Mouse (Mus musculus): ENCODE measurements around the gene Olfr58. TPM values are rescaled to one million over a fixed set of nuclear protein-coding genes. Genes with fewer than 3 reads are reported as not detected.

Gene Olfr58
- not detected in 2 replicates for polyA plus RNA-seq (2015; fragmentation: Nextera tagmentation; extraction: Ambion mirVana)

GRCm38 (mm10) chr9:19779983-19780382 lies at the start of gene Olfr58:
Gene Olfr58, plus strand, starts transcription at chr9:19780283.

GRCm38 (mm10) chr9:19804606-19805005 lies 24.5 kb downstream of the Olfr58 start, which contains the start of gene Olfr859:
Gene Olfr859, plus strand, starts transcription at chr9:19804906.

Other genes starting within 250 kb of the Olfr58 start
- not detected in 2 replicates for gene Olfr853, start 239.2 kb upstream of the Olfr58 start, polyA plus RNA-seq (2015; fragmentation: Nextera tagmentation; extraction: Ambion mirVana)
- not detected in 2 replicates for gene Olfr854, start 212.9 kb upstream of the Olfr58 start, polyA plus RNA-seq (2015; fragmentation: Nextera tagmentation; extraction: Ambion mirVana)
- not detected in 2 replicates for gene Olfr855, start 197.7 kb upstream of the Olfr58 start, polyA plus RNA-seq (2015; fragmentation: Nextera tagmentation; extraction: Ambion mirVana)
- gene Zfp317, start 158.2 kb upstream of the Olfr58 start, polyA plus RNA-seq (2015; fragmentation: Nextera tagmentation; extraction: Ambion mirVana) = 8.4 and 9.3 TPM in 2 replicates
- gene Olfr857, start 70.8 kb upstream of the Olfr58 start, polyA plus RNA-seq (2015; fragmentation: Nextera tagmentation; extraction: Ambion mirVana) = not detected in 2 replicates
- not detected in 2 replicates for gene Olfr859, start 24.6 kb downstream of the Olfr58 start, polyA plus RNA-seq (2015; fragmentation: Nextera tagmentation; extraction: Ambion mirVana)
- not detected in 2 replicates for gene Olfr860, start 69.5 kb downstream of the Olfr58 start, polyA plus RNA-seq (2015; fragmentation: Nextera tagmentation; extraction: Ambion mirVana)
- not detected in 2 replicates for gene Olfr862, start 107.7 kb downstream of the Olfr58 start, polyA plus RNA-seq (2015; fragmentation: Nextera tagmentation; extraction: Ambion mirVana)
- gene Olfr77, start 136.6 kb downstream of the Olfr58 start, polyA plus RNA-seq (2015; fragmentation: Nextera tagmentation; extraction: Ambion mirVana) = 0.19 and 0.23 TPM in 2 replicates
- not detected in 2 replicates for gene Olfr866, start 247.8 kb downstream of the Olfr58 start, polyA plus RNA-seq (2015; fragmentation: Nextera tagmentation; extraction: Ambion mirVana)

All from skeletal muscle tissue, postnatal 0 days (tissue).